Comparison of ENCODE assay signal across 7 mouse cellular contexts in the genomic region with DNA sequence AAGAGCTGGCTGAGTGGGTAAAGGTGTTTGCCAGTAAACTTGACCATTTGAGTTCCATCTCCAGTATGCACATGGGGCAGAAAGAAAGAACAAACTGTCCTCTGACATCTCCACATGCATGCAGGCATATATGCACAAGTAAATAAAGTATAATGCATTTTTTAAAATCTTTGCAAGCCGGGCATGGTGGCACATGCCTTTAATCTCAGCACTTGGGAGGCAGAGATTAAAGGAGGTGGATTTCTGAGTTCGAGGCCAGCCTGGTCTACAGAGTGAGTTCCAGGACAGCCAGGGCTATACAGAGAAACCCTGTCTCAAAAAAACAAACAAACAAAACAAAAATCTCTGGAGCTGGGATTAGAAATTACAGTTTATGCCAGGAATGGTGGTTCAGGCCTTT. TPM values are rescaled to one million over a fixed set of nuclear protein-coding genes. Genes with fewer than 3 reads are reported as not detected.
"Had no signal": no experiment of that assay in that cellular context is flagged by ENCODE, and none has a peak within 500 bp of the region (broad histone marks: within the 10 kb centered on the region; RNA-seq: fewer than 3 reads in every experiment).

No protein-coding gene starts in this region.

RNA-seq across cellular contexts. Expression of gene Grid2ip, which starts 37.8 kb away (rescaled TPM):
- polyA plus RNA-seq: liver, embryonic 13.5 days; liver, embryonic 15.5 days; liver, embryonic 16.5 days; liver, postnatal 0 days; lung, postnatal 0 days; macrophage; myocyte had no signal
